Mouse (Mus musculus) mouse trophoblast stem cell (cell line): ENCODE results near the gene Tmem161a.

Experiments
- in situ Hi-C, 2 experiments: fragments of 300-500 bp; cut with MseI, MboI; formaldehyde crosslinking; loops; 2 replicates in 1 of 2; 3 replicates in 1 of 2; pipeline ENCODE4 v1.15.1; 2025

The Tmem161a gene

DNA sequence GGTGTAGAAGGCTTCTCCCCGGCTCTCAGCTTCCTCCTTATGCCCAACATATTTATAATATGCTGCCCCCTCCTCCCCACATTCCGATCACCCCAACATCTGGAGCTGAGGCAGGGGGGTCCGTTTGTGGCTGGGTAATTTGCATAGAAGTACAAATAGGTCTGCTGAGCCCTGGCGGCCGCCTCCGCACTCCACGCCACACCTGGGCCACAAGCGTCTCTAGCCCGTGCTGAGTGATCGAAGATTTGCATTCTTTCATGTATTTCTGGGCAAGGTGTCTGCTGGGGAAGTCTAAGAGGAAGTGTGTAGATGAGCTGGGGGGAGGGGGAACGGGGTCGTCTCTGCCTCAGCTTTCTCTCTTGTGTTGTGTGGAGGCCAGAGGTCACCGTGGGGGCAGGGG, 12.1 kb upstream of the Tmem161a start:
- in situ Hi-C loops, result no loop called here

DNA sequence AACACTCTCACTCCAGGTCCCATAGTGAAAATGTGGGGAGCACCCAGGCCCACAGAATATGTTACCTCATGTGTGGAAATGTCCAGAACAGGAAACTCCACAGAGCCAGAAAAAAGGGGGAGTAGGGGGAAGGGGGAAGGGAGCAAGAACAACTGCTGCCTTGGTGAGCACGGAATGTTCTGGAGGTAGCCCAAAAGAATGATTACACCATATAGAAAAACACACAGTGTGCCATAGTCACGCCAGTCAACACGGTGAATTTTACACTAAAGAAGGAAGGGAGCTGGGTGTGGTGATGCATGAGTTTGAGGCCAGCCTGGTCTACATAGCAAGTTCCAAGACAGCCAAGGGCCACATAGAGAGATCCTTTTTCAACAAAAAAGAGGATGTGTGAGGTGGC, 8.8 kb upstream of the Tmem161a start:
- in situ Hi-C loops, result no loop called here

DNA sequence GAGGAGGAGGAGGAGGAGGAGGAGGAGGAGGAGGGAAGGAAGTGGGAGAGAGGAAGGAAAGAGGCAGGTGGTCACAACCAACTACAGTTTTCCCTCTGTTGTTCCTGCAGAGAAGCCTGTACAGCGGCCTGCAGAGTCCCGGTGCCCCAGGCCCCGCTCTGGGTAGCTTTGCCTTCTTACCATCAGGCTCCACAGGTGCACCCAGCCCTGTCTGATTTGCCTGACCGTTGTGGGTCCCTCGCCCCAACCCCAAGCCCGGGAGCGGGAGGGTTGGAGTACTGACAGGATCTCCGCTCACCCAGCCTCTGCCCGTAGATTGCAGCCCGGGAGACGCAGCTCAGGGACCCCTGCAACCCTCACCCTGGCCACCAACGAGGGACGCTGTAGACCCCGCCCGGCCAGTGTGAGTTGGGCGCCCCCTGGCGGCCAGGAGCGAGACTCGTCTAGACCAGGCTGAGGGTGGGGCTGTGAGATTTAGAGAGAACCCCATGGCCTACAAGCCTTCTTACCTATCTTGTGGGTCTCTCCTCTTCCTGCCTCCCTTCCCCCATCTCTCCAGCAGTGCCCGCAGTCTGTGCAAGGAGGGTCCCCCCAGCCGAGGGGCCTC, 5.5 kb upstream of the Tmem161a start:
- in situ Hi-C loops, result no loop called here

DNA sequence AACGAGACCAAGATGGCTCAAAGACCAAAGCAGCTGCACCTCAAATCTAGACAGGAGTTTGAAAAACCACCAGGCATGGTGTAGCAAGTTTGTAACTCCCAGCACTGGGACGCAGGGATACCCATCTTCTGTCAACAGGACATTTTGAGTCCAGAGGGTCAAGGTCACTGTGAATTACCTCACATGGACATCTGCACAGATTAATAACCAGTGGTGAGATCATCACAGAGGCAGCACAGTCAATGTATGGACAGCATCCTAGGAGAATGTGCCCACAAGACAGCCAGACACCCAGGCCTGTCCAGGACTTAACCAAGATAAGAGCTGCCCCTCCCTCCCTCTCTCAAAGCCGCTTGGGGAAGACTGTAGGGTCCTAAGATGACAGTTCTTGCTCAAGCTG, 2.0 kb upstream of the Tmem161a start:
- in situ Hi-C loops, result no loop called here

DNA sequence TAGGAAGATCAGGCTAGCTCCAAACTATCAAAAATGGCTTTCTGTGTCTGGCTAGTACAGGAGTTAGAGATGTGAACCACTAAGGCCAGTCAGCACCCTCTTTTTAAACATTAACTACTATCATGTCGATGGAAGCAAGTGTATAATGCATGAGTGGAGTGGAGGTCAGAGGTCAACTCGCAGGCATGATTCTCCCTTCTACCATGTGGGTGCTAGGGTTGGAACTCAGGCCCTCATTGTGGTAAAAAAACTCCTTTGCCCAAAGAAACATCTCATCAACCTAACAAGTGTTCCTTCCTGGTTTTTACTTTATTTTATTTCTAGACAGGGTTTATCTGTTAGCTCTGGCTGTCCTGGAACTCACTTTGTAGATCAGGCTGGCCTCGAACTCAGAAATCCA, 1.4 kb upstream of the Tmem161a start:
- in situ Hi-C loops, result no loop called here

DNA sequence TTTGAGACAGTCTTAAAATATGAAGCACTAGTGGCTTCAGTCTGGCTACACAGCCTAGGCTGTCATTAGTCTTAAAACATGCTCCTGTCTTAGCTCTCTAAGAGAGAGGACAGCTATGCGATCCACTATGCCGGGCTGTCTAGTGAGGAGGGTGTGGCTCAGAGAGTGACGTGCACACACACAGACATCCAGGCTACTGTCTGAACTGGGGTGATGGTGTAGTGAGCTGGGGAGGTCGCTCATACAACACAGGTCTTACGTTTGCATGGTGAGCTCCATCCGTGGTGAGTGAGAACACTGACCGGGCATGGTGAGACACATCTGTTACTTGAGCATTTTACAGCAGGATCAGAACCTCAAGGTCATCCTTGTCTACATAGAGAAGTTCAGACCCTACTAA, 916 bp upstream of the Tmem161a start:
- in situ Hi-C loops, result no loop called here

DNA sequence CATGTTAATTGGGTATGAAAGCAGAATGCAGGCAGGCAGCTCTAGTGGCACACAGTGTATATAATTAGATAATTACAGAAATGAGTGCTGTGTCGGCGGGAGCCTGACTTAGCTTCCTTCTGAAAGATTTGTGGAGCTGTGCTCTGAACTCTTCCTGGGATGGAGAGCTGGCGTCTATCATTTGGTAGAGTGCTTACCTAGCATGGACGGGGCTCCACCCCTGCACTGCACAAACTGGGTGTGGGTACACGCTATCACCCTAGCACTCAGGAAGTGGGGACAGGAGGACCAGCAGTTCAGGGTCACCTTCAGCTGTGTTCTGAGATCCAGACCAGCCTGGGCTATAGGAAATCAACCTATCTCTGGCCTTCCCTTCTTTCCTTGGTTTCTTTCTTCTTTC, 1.2 kb downstream of the Tmem161a start:
- in situ Hi-C loops, result no loop called here

DNA sequence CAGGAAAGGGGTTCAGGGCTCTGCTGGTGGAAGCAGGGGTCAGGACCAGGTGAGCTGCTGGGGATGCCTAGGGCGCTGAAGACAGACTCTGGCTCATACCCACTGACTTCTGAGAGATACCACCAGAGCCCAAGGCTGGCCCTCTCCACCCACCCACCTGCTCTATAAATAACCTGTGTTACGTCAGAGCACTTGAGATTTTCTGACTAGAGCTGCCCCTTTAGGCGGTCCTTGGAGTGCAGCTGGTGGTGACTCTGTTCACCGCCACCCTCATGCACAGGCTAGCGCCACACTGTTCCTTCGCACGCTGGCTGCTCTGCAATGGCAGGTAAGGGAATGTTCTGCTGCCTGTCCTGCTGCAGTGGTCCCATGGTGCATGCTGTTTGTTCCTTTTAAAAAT, 1.9 kb downstream of the Tmem161a start:
- in situ Hi-C loops, result no loop called here

DNA sequence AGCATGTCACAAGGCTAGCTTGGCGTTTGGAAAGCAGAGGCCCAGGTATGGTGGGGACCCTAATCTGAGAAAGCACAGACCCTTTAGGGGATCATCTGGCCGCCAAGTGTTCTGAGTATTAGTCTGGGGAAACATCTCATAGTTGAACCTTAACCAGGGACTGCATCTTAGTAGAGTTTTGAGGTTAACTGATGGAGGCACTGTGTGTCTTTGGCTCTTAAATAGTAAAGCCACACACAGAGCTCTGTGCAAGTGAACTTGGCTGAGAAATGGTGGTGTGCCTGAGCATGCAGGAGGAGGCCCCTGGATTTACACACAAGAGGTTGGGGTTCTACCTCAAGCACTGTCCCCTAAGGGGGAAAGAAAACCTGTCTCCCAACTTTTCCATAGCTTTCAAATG, 6.1 kb downstream of the Tmem161a start:
- in situ Hi-C loops, result no loop called here

DNA sequence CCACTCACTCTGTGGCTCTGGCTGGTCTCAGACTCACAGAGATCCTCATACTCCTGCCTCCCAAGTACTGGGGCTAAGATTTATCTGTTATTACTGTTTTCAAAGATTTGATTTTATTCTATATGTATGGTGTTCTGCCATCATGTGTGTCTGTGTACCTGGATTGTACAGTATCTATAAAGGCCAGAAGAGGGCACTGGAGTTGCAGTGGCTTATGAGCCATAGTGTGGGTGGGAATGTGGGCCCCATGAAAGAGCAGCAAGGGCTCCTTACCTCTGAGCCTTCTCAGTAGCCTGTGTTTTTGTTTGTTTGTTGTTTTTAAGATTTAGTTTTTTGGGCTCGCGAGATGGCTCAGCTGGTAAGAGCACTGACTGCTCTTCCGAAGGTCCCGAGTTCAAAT, 6.9 kb downstream of the Tmem161a start:
- in situ Hi-C loops, result no loop called here

DNA sequence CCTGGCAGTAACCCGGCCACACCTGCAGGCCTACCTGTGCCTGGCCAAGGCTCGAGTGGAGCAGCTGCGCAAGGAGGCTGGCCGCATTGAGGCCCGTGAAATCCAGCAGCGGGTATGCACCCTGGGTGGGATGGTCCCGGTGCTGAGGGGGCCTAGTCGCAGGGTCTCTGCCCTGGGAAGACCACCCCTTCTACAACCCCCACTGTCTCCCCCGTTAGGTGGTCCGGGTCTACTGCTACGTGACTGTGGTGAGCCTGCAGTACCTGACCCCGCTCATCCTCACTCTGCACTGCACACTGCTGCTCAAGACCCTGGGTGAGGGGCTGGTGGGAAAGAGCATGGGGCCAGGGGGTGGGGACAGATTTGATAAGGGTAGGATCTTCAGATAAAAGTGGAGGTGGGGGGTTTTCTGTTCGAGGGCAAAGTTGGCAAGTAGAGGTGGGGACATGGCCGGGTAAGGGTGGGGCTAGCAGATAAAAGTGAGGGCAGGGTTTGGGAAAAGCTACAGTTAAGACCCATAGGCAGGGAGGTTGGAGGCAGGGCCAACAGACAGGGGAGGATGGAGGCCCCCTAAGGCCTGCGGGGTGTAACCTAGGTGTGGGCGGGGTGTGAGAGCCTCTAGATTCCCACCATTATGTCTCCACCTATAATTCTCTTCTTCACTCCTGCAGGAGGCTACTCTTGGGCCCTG, 9.2 kb downstream of the Tmem161a start:
- in situ Hi-C loops, result no loop called here

DNA sequence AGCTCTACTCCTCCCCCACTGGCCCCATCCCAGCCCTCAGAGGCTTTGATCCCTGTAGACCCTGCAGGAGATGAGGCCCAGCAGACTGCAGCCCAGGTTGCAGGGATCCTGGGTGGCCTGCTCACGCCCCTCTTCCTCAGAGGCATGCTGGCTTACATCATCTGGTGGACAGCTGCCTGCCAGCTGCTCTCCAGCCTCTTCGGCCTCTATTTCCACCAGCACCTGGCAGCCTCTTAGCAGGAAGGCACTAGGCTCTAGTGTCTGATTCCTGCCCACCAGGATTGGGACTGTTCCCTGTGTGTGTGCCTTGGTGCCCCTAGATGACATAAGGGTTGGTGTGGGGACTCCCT, 9.7 kb downstream of the Tmem161a start:
- in situ Hi-C loops, result no loop called here

DNA sequence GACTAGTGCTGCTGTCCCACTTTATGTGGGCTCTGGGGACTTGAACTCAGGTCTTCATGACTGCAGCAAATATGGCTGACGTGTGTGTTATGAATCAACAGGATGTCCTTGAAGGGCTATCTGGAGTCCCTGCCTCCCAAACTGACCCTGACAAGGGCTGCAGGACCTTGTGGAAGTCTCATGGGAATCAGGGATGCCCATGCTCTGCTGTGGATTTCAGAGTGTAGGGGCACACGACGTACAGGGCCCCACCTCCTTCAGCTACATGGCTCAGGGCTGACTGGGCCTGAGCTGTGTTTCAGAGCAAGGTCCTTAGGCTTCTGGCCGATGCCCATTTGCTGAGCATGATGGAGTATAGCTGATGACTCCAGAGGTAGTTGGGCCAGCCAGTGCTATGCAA, 11.0 kb downstream of the Tmem161a start:
- in situ Hi-C loops, result no loop called here

DNA sequence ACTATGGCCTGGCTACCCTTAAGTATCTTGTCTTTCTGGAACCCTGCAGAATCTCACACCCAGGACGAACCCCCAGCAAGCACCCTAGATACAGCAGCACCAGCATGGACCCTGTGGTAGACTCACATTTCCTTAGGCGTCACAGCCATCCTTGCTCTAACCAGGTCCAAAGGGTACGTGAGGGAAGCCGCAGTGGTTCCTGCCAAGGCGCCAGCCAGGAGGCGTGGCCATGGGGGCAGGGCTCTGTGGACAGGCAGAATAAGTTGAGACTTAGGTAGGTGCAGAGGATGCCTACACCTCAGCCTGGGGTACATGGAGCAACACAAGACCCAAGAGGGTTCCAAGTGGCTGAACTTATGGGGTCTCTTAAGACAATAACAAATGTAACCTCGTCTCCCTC, 16.6 kb downstream of the Tmem161a start:
- in situ Hi-C loops, result no loop called here

DNA sequence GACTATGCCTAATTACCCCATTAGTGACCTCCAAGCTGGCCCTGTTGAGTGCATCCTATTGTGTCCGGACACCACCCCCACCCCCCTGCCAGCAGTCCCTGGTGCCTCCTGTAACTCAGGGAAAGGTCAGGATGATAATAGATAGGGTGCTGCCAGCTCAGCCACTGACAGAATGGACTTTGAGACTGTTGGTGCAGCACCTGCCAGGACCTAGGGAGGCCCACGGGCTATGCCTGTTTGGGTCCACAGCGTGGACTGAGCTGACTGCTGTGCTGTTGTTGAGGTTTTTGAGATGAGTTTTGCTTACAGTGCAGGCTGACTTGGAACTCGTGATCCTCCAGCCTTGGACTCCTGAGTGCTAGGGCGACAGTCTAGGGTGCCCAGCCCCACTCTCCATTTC, 21.1 kb downstream of the Tmem161a start:
- in situ Hi-C loops, result no loop called here

DNA sequence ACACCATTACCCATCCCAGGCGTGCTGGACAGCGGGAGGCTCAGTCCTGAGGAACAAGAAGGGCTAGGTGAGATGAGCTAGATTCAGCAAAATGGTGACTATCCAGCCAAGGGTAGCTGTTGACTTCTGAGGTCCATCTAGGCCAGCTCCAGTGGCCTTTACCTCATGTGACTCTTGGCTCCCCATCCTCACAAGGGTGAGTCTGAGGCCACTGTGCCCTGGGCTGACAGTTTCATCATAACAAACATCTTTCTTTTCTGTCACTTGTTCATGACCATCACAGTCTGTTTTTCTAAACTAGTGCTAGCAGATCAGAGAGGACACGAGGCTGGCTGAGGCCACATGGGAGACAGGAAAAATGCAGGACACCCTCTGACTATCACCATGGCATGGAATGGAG, 22.0 kb downstream of the Tmem161a start:
- in situ Hi-C loops, result no loop called here

DNA sequence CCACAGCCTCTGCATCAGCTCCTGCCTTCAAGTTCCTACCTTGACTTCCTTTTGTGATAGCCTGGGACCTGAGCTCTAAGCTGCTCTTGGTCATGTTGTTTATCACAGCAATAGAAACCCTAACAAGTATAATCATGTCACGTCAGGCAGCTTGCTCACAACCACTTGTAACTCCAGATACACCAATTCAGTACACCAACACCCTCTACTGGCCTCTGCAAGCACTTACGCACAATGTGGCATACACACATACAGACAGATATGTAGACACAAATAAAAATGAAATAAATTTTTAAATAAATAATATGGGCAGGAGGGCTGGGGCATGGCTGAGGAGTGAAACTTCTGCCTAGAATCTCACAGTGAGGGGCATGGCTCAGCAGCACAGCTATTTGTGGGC, 23.6 kb downstream of the Tmem161a start:
- in situ Hi-C loops, result no loop called here

DNA sequence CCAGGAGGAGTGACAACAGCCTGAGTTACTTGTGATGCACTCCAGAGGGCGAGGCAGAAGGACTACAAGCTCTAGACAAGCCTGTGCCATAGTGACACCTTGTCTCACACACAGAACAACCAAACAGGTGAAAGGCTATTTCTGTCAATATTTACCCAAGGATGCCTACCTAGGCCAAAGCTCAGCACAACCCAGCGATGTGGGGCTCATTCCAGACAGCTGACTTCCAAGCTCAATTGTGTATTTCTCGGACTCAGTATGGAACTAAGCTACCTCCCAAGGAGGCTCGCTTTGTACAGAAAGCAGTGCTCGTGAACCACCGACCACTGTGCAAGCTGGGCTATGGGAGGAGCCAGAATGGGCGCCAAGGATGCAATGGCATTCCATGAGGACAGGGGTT, 25.4 kb downstream of the Tmem161a start:
- in situ Hi-C loops, result no loop called here

DNA sequence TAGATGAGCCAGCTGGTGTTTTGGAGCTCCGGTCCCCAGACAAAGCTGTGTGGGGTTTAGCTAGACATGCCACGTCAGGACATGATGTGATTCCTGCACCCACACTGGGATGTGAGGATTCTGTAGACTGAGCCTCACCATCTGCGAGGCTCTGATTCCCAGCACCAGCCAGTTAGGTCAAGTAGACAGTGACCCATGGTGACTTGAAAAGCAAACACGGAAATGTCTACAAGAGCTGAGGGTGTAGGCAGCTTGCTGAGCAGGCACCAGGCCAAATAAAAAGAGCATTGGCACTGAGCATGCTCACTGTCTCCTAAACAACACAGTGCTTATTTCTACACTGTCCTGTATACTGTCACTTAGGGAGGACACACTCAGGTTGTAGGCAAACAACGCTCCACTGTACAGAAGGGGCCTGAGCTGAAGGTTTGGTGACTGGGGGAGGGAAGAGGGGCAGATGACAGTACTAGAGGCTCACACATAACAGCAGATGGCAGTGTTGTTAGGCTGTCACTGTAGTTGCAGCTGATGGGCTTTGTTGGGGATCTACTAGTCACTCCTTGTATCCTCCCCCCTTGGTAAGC, 28.0 kb downstream of the Tmem161a start:
- in situ Hi-C loops, result no loop called here

DNA sequence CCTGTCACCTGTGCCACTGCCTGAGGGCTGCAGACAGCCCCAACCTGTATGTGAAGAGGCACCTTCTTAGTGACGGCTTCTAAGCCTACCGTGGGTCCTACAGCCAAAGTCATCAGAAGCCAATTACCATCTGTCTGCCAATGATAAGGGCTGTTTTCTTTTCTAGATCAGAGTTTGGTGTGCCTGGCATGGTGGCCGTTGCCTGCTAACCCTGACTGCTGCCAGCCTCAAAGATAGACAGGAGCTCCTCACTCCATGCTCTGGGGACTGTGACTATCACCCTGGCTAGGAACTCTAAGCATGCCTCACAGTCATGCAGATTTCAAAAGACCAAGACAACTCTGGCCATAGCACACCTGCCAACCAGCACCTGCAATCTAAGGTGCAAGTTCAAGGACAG, 29.3 kb downstream of the Tmem161a start:
- in situ Hi-C loops, result no loop called here

DNA sequence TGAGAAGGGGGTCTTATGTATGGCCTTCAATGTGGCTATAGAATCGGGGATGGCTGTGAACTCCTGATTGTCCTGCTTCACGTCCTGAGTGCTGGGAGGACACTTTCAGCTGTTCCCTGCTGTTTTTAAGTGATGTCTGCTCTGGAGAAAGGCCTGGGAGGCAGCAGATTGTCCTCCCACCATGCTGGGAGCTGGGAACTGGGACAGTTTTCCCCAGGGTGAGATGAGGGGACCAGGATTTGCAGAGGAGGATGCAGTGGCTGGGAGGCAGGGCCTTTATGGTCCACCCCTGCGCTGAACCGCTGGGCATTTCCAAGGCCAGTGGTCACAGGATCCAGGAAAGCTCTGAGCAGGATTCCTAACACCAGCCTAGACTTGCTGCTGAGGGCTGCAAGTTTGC, 30.9 kb downstream of the Tmem161a start:
- in situ Hi-C loops, result no loop called here

DNA sequence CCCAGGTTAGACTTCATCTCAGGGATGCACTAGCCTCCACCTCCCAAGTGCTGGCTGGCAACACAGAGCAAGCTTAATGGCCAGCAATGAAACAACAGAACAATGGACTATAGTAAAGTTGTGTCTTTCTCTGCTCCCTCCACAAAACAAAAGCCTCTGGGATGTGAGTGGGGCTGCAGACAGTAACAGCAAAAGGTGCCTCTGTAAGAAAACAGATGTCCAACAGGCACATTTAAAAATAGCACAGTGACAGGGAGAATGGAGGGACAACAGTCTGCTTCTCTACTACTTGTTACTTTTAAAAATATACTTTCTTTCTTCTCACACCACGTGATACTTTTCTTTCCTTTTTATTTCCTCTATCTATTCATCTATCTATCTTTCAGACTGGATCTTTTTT, 32.6 kb downstream of the Tmem161a start:
- in situ Hi-C loops, result no loop called here

DNA sequence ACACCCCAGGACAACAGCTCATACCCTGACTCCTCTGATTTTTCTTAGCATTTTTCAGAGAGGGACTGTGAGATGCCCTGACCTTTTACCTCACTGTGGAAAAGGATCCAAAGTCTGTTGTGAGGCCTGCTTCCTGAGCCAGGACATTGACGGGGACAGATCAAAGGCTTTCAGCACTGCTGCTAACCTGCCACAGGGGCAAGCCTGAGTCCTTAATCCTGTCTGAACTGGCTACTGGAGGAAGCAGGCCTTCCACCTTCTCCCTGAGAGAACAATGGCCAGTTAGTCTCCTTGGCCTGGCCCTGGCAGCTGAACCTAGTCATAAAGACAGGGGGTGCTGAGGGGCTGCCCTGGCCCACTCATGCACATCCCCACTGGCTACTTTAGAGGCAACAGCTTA, 36.0 kb downstream of the Tmem161a start:
- in situ Hi-C loops, result no loop called here

DNA sequence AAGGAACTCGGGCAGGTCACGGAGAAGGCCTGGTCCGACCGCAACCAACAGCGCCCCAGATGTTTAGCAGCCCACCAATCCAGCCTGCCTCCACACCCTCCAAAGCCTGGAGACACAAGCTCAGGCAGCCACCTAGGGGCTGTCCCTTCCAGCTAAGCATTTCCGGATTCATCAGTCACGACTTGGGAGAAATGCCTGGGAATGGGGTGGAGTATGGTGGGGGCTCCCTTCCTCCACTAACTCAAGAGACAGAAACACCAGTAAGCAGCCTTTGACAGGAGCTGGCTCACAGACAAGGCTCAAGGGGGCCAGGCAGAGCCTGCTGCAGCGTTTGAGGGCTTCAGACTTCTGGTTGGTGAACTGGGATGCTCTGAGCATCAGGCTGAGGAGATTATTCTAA, 38.4 kb downstream of the Tmem161a start:
- in situ Hi-C loops, result no loop called here
